Mouse (Mus musculus) testis, adult 2 months (tissue): ENCODE measurements around the gene Anapc13. TPM values are rescaled to one million over a fixed set of nuclear protein-coding genes. Genes with fewer than 3 reads are reported as not detected.
A peak's percentile ranks its signal among the peaks of the same experiment; 100 is the strongest.

ENCODE experiments used
- H3K27ac ChIP-seq: fragments of 200-500 bp; 2 replicates; pipeline ENCODE4 v1.5.1; 2012; ENCODE audit warnings: low read depth, low read length; ENCODE audit not compliant: control insufficient read depth, insufficient read depth
- H3K27me3 ChIP-seq: fragments of 200-500 bp; 2 replicates; pipeline ENCODE4 v1.6.1; 2012; ENCODE audit warnings: mild to moderate bottlenecking, low read length, moderate library complexity; ENCODE audit not compliant: control insufficient read depth, insufficient read depth
- H3K36me3 ChIP-seq: fragments of 200-500 bp; 2 replicates; pipeline ENCODE4 v1.6.1; 2012; ENCODE audit warnings: mild to moderate bottlenecking, low read length; ENCODE audit not compliant: control insufficient read depth, insufficient read depth
- H3K4me1 ChIP-seq: fragments of 200-500 bp; 2 replicates; pipeline ENCODE4 v1.6.1; 2012; ENCODE audit warnings: low read length; ENCODE audit not compliant: control insufficient read depth, insufficient read depth
- H3K4me3 ChIP-seq: fragments of 200-500 bp; 2 replicates; pipeline ENCODE4 v1.5.1; 2012; ENCODE audit warnings: low read depth, mild to moderate bottlenecking, low read length, moderate library complexity, mixed read lengths; ENCODE audit not compliant: control insufficient read depth
- CTCF ChIP-seq: fragments of 200-500 bp; IDR thresholded peaks from 2 replicates; pipeline ENCODE4 v1.5.1; 2012; ENCODE audit warnings: low read depth, mild to moderate bottlenecking, inconsistent platforms, low read length, moderate library complexity; ENCODE audit not compliant: control insufficient read depth, insufficient read depth, insufficient replicate concordance
- POLR2A ChIP-seq: fragments of 200-500 bp; IDR thresholded peaks from 2 replicates; pipeline ENCODE4 v1.6.1; 2012; ENCODE audit warnings: low read depth, mild to moderate bottlenecking, inconsistent platforms, low read length, moderate library complexity; ENCODE audit not compliant: control insufficient read depth
- polyA plus RNA-seq: library from polyadenylated mRNA; depleted of rRNA; stranded (reverse); fragments of >200 nt; gene quantifications from 2 replicates; pipeline ENCODE4 v1.2.3, GENCODE M21; 2012; rRNA removed

Anapc13 gene
- 118 and 127 TPM in 2 replicates for polyA plus RNA-seq

- H3K36me3 ChIP-seq: no peaks in the 10 kb centered on the region; the same call in 1 of the 2 replicates
- peak within 1 kb of the TSS; percentile 94 for H3K4me3 ChIP-seq
- peaks cover 11% of the 10 kb centered on the region for H3K4me1 ChIP-seq
- TF ChIP-seq POLR2A (peak; percentile 83), CTCF (no peak)
- peak within 1 kb of the TSS; percentile 95 for H3K27ac ChIP-seq
- no peaks in the 10 kb centered on the region for H3K27me3 ChIP-seq
These were observed at the start of gene Anapc13, which contains the start of gene Cep63 for GRCm38 (mm10) chr9:102625983-102626838. TSS of gene Anapc13 (plus strand) at chr9:102626296. TSS of gene Cep63 (minus strand) at chr9:102626534.

- Histone ChIP-seq H3K4me3 (no peak overlapping the region), H3K4me1 (no peaks in the 10 kb centered on the region), H3K36me3 (no peaks in the 10 kb centered on the region), H3K27ac (no peak overlapping the region), H3K27me3 (no peaks in the 10 kb centered on the region)
- TF ChIP-seq CTCF: no peak
- TF ChIP-seq POLR2A: no peak
These were observed 48.6 kb upstream of the Anapc13 start for GRCm38 (mm10) chr9:102577480-102577879.

- no peaks in the 10 kb centered on the region for H3K4me1 ChIP-seq
- no peak overlapping the region for H3K4me3 ChIP-seq
- H3K36me3 ChIP-seq: 0 out of 2 replicates have a peak, but pooled peaks cover 1% of the 10 kb centered on the region
- H3K27me3 ChIP-seq: no peaks in the 10 kb centered on the region
- TF ChIP-seq CTCF (no peak), POLR2A (no peak)
- no peak overlapping the region for H3K27ac ChIP-seq
These were observed 44.1 kb upstream of the Anapc13 start for GRCm38 (mm10) chr9:102581921-102582469.

- Histone ChIP-seq H3K36me3 (peaks cover 3% of the 10 kb centered on the region; the same call in 1 of the 2 replicates), H3K27me3 (no peaks in the 10 kb centered on the region), H3K4me3 (no peak overlapping the region), H3K27ac (no peak overlapping the region), H3K4me1 (no peaks in the 10 kb centered on the region)
- no peak for TF ChIP-seq POLR2A
- TF ChIP-seq CTCF: no peak
These were observed 38.7 kb upstream of the Anapc13 start for GRCm38 (mm10) chr9:102587347-102587746.

- H3K36me3 ChIP-seq: peaks cover 2% of the 10 kb centered on the region; the same call in 1 of the 2 replicates
- no peaks in the 10 kb centered on the region for H3K4me1 ChIP-seq
- TF ChIP-seq CTCF (no peak), POLR2A (no peak)
- H3K27me3 ChIP-seq: no peaks in the 10 kb centered on the region
- no peak overlapping the region for H3K4me3 ChIP-seq
- no peak overlapping the region for H3K27ac ChIP-seq
These were observed 31.3 kb upstream of the Anapc13 start for GRCm38 (mm10) chr9:102594667-102595393.

GRCm38 (mm10) chr9:102595662-102596436, 30.2 kb upstream of the Anapc13 start:
- H3K4me1 ChIP-seq: no peaks in the 10 kb centered on the region
- no peaks in the 10 kb centered on the region for H3K27me3 ChIP-seq
- H3K27ac ChIP-seq: no peak overlapping the region
- TF ChIP-seq CTCF: no peak
- TF ChIP-seq POLR2A: no peak
- H3K36me3 ChIP-seq: peaks cover 2% of the 10 kb centered on the region; the same call in 1 of the 2 replicates
- H3K4me3 ChIP-seq: no peak overlapping the region

GRCm38 (mm10) chr9:102601187-102601586, 24.9 kb upstream of the Anapc13 start:
- no peak overlapping the region for H3K4me3 ChIP-seq
- H3K36me3 ChIP-seq: peaks cover 2% of the 10 kb centered on the region
- no peak overlapping the region for H3K27ac ChIP-seq
- TF ChIP-seq POLR2A: no peak
- no peak for TF ChIP-seq CTCF
- H3K27me3 ChIP-seq: no peaks in the 10 kb centered on the region
- no peaks in the 10 kb centered on the region for H3K4me1 ChIP-seq
